Mouse (Mus musculus) neural tube, embryonic 12.5 days (tissue): ENCODE data around the gene Dmrtb1. TPM values are rescaled to one million over a fixed set of nuclear protein-coding genes. Genes with fewer than 3 reads are reported as not detected.

Experiments used
- ATAC-seq: fragments of 200-750 bp; cut with Nextera tagmentation; 2 replicates; pipeline ENCODE4 v1.8.0; 2017; ENCODE audit warnings: low read depth, mild to moderate bottlenecking, moderate TSS enrichment, moderate library complexity; ENCODE audit not compliant: low FRiP score
- H3K27ac ChIP-seq: fragments of 300-500 bp; sonication (generic); 2 replicates; pipeline ENCODE4 v1.5.1; 2016
- H3K27me3 ChIP-seq: fragments of 300-500 bp; sonication (generic); replicated peaks from 2 replicates; pipeline ENCODE4 v1.6.1; 2016; ENCODE audit warnings: mild to moderate bottlenecking
- H3K36me3 ChIP-seq: fragments of 300-500 bp; sonication (generic); 2 replicates; pipeline ENCODE4 v1.6.1; 2016; ENCODE audit warnings: mild to moderate bottlenecking
- H3K4me1 ChIP-seq: fragments of 300-500 bp; sonication (generic); 2 replicates; pipeline ENCODE4 v1.6.1; 2016
- H3K4me2 ChIP-seq: fragments of 300-500 bp; sonication (generic); replicated peaks from 2 replicates; pipeline ENCODE4 v1.6.1; 2016; ENCODE audit warnings: mild to moderate bottlenecking
- H3K4me3 ChIP-seq: fragments of 300-500 bp; sonication (generic); 2 replicates; pipeline ENCODE4 v1.5.1; 2016
- H3K9ac ChIP-seq: fragments of 300-500 bp; sonication (generic); 2 replicates; pipeline ENCODE4 v1.6.1; 2016; ENCODE audit warnings: mild to moderate bottlenecking
- H3K9me3 ChIP-seq: fragments of 300-500 bp; sonication (generic); 2 replicates; pipeline ENCODE4 v1.6.1; 2016; ENCODE audit warnings: mild to moderate bottlenecking
- WGBS: fragments of 180-500 bp; shearing (Covaris S2); methylation state at CpG from one replicate; pipeline ENCODE4 v1.1.7; 2016; 5-methylcytosine and 5-hydroxymethylcytosine counted together
- polyA plus RNA-seq: library from polyadenylated mRNA; unstranded; fragments of >200 nt; fragmentation: Nextera tagmentation; extraction: Ambion mirVana; gene quantifications from 2 replicates; pipeline ENCODE4 v1.2.1, GENCODE M21; 2016

Gene Dmrtb1
- polyA plus RNA-seq, 1 experiment from 2014 or later, result 23.3 TPM

GRCm38 (mm10) chr4:107706884-107707283 is 22.9 kb upstream of the Dmrtb1 start:
- WGBS, result 79% methylated on average over 4 of the region's 4 CpGs
- Histone ChIP-seq H3K27ac (no peak overlapping the region), H3K9ac (no peak overlapping the region), H3K27me3 (no peaks in the 10 kb centered on the region), H3K4me2 (no peak overlapping the region), H3K4me1 (no peaks in the 10 kb centered on the region), H3K36me3 (no peaks in the 10 kb centered on the region), H3K9me3 (no peaks in the 10 kb centered on the region), H3K4me3 (no peak overlapping the region)
- ATAC-seq, result no peak

GRCm38 (mm10) chr4:107704185-107704584 is 20.2 kb upstream of the Dmrtb1 start:
- Histone ChIP-seq H3K27ac (no peak overlapping the region), H3K9ac (no peak overlapping the region), H3K36me3 (no peaks in the 10 kb centered on the region), H3K27me3 (no peaks in the 10 kb centered on the region), H3K4me2 (no peak overlapping the region), H3K4me1 (no peaks in the 10 kb centered on the region), H3K9me3 (no peaks in the 10 kb centered on the region), H3K4me3 (no peak overlapping the region)
- WGBS, result 73% methylated on average over 1 of the region's 1 CpGs
- ATAC-seq, result no peak

GRCm38 (mm10) chr4:107701679-107702078 is 17.6 kb upstream of the Dmrtb1 start:
- no peaks in the 10 kb centered on the region for H3K36me3 ChIP-seq
- 87% methylated on average over 11 of the region's 11 CpGs for WGBS
- no peaks in the 10 kb centered on the region for H3K9me3 ChIP-seq
- H3K4me2 ChIP-seq, result no peak overlapping the region
- H3K27ac ChIP-seq, result no peak overlapping the region
- H3K4me3 ChIP-seq, result no peak overlapping the region
- no peak for ATAC-seq
- no peaks in the 10 kb centered on the region for H3K27me3 ChIP-seq
- no peaks in the 10 kb centered on the region for H3K4me1 ChIP-seq
- H3K9ac ChIP-seq, result no peak overlapping the region

GRCm38 (mm10) chr4:107701116-107701515 is 17.1 kb upstream of the Dmrtb1 start:
- no peaks in the 10 kb centered on the region for H3K27me3 ChIP-seq
- H3K9me3 ChIP-seq, result no peaks in the 10 kb centered on the region
- no peaks in the 10 kb centered on the region for H3K36me3 ChIP-seq
- H3K4me1 ChIP-seq, result no peaks in the 10 kb centered on the region
- no peak for ATAC-seq
- H3K27ac ChIP-seq, result no peak overlapping the region
- H3K4me2 ChIP-seq, result no peak overlapping the region
- no peak overlapping the region for H3K4me3 ChIP-seq
- H3K9ac ChIP-seq, result no peak overlapping the region
- 38% methylated on average over 11 of the region's 11 CpGs for WGBS

GRCm38 (mm10) chr4:107699271-107699670 is 15.2 kb upstream of the Dmrtb1 start:
- Histone ChIP-seq H3K4me1 (no peaks in the 10 kb centered on the region), H3K9ac (no peak overlapping the region), H3K36me3 (no peaks in the 10 kb centered on the region), H3K9me3 (no peaks in the 10 kb centered on the region), H3K27ac (no peak overlapping the region), H3K27me3 (no peaks in the 10 kb centered on the region), H3K4me3 (no peak overlapping the region), H3K4me2 (no peak overlapping the region)
- 86% methylated on average over 9 of the region's 9 CpGs for WGBS
- no peak for ATAC-seq

GRCm38 (mm10) chr4:107693816-107694215 is 9.8 kb upstream of the Dmrtb1 start:
- Histone ChIP-seq H3K27me3 (no peaks in the 10 kb centered on the region), H3K4me1 (no peaks in the 10 kb centered on the region), H3K27ac (no peak overlapping the region), H3K4me2 (no peak overlapping the region), H3K4me3 (no peak overlapping the region), H3K9me3 (no peaks in the 10 kb centered on the region), H3K36me3 (no peaks in the 10 kb centered on the region), H3K9ac (no peak overlapping the region)
- ATAC-seq, result no peak
- 61% methylated on average over 5 of the region's 5 CpGs for WGBS

- peaks cover 6% of the 10 kb centered on the region; the same call in 1 of the 2 replicates for H3K4me1 ChIP-seq
- H3K4me3 ChIP-seq, result no peak overlapping the region
- H3K36me3 ChIP-seq, result no peaks in the 10 kb centered on the region
- no peak overlapping the region; the same call in 1 of the 2 replicates for H3K4me2 ChIP-seq
- 4% methylated on average over 11 of the region's 11 CpGs for WGBS
- H3K27me3 ChIP-seq, result 0 out of 2 replicates have a peak, but pooled peaks cover 2% of the 10 kb centered on the region
- H3K9ac ChIP-seq, result no peak overlapping the region
- H3K27ac ChIP-seq, result no peak overlapping the region
- no peak for ATAC-seq
- H3K9me3 ChIP-seq, result no peaks in the 10 kb centered on the region
Observed at GRCm38 (mm10) chr4:107688213-107688612, 4.2 kb upstream of the Dmrtb1 start.

GRCm38 (mm10) chr4:107687127-107687526 is 3.1 kb upstream of the Dmrtb1 start:
- Histone ChIP-seq H3K27me3 (0 out of 2 replicates have a peak, but pooled peaks cover 2% of the 10 kb centered on the region), H3K4me2 (no peak overlapping the region), H3K9me3 (no peaks in the 10 kb centered on the region), H3K4me3 (no peak overlapping the region), H3K9ac (no peak overlapping the region), H3K4me1 (peaks cover 6% of the 10 kb centered on the region; the same call in 1 of the 2 replicates), H3K27ac (no peak overlapping the region), H3K36me3 (no peaks in the 10 kb centered on the region)
- no peak for ATAC-seq
- WGBS, result 35% methylated on average over 12 of the region's 12 CpGs

GRCm38 (mm10) chr4:107683006-107683756 is 849 bp downstream of the Dmrtb1 start:
- no peaks in the 10 kb centered on the region for H3K36me3 ChIP-seq
- no peaks in the 10 kb centered on the region for H3K9me3 ChIP-seq
- H3K4me1 ChIP-seq, result peaks cover 36% of the 10 kb centered on the region
- no peak overlapping the region for H3K27ac ChIP-seq
- WGBS, result 91% methylated on average over 37 of the region's 37 CpGs
- no peak overlapping the region for H3K4me2 ChIP-seq
- H3K9ac ChIP-seq, result no peak overlapping the region
- no peak for ATAC-seq
- H3K4me3 ChIP-seq, result no peak overlapping the region
- H3K27me3 ChIP-seq, result 0 out of 2 replicates have a peak, but pooled peaks cover 2% of the 10 kb centered on the region

- WGBS, result 36% methylated on average over 9 of the region's 9 CpGs
- Histone ChIP-seq H3K27me3 (0 out of 2 replicates have a peak, but pooled peaks cover 2% of the 10 kb centered on the region), H3K36me3 (no peaks in the 10 kb centered on the region), H3K4me3 (no peak overlapping the region), H3K4me1 (peaks cover 30% of the 10 kb centered on the region), H3K9ac (no peak overlapping the region), H3K27ac (no peak overlapping the region; the same call in 1 of the 2 replicates), H3K9me3 (no peaks in the 10 kb centered on the region), H3K4me2 (peak overlapping the region; percentile 48)
- ATAC-seq, result peak; percentile 59
Observed at GRCm38 (mm10) chr4:107681099-107681849, 2.8 kb downstream of the Dmrtb1 start.

- H3K36me3 ChIP-seq, result no peaks in the 10 kb centered on the region
- H3K9ac ChIP-seq, result peak overlapping the region; percentile 47; the same call in 1 of the 2 replicates
- 0 out of 2 replicates have a peak, but pooled peaks cover 2% of the 10 kb centered on the region for H3K27me3 ChIP-seq
- peaks cover 30% of the 10 kb centered on the region for H3K4me1 ChIP-seq
- H3K9me3 ChIP-seq, result no peaks in the 10 kb centered on the region
- H3K4me3 ChIP-seq, result peak overlapping the region; percentile 18; the same call in 1 of the 2 replicates
- peak; percentile 88 for ATAC-seq
- peak overlapping the region; percentile 48 for H3K4me2 ChIP-seq
- 33% methylated on average over 15 of the region's 15 CpGs for WGBS
- peak overlapping the region; percentile 76 for H3K27ac ChIP-seq
Observed at GRCm38 (mm10) chr4:107680311-107681098, 3.5 kb downstream of the Dmrtb1 start.

- no peak overlapping the region for H3K4me3 ChIP-seq
- no peak overlapping the region for H3K9ac ChIP-seq
- H3K4me2 ChIP-seq, result no peak overlapping the region
- 71% methylated on average over 10 of the region's 10 CpGs for WGBS
- no peak for ATAC-seq
- no peaks in the 10 kb centered on the region for H3K36me3 ChIP-seq
- H3K9me3 ChIP-seq, result no peaks in the 10 kb centered on the region
- H3K4me1 ChIP-seq, result peaks cover 30% of the 10 kb centered on the region
- no peaks in the 10 kb centered on the region for H3K27me3 ChIP-seq
- no peak overlapping the region for H3K27ac ChIP-seq
Observed at GRCm38 (mm10) chr4:107675645-107676044, 8.4 kb downstream of the Dmrtb1 start.
